Mouse (Mus musculus) A20 (cell line): ENCODE data around the gene Mettl24.
"Not testable (repeated sequence)": the region's sequence is repeated elsewhere in the genome, so short reads cannot be mapped to it uniquely, and the experiment has no call there.

Source experiments
- DNase-seq: peaks from one replicate; pipeline ENCODE4 v3.0.0-alpha.2; 2011; ENCODE audit warnings: low read depth, low spot score

Mettl24 gene

GRCm38 (mm10) chr10:40737274-40738112 is 54.4 kb downstream of the Mettl24 start:
- DNase-seq = no peak

GRCm38 (mm10) chr10:40740696-40741095 is 57.6 kb downstream of the Mettl24 start:
- DNase-seq = no peak

GRCm38 (mm10) chr10:40750293-40751047 is 67.4 kb downstream of the Mettl24 start:
- DNase-seq = no peak

DNA sequence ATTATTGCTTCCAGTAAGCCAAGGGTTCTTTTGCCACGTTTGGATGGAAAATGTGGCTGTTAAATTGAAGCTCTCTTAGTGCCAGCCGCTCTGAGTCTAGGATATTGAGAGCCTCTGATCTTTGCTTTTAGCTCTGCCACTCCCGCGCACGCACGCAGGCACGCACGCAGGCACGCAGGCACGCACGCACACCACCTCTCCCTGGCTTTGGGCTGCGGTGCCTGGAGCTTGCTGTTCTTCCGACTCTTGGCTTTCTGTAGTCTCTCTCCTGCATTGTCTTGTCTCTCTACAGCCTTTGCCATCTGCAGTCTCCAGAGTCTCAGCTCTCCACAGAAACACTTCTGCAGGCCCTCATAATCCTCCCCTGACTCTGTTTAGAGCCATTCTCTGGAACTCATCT is 68.1 kb downstream of the Mettl24 start:
- DNase-seq = no peak

- DNase-seq = no peak
These were observed 70.0 kb downstream of the Mettl24 start for GRCm38 (mm10) chr10:40753036-40753435.

GRCm38 (mm10) chr10:40758171-40759010 is 75.3 kb downstream of the Mettl24 start:
- no peak for DNase-seq

DNA sequence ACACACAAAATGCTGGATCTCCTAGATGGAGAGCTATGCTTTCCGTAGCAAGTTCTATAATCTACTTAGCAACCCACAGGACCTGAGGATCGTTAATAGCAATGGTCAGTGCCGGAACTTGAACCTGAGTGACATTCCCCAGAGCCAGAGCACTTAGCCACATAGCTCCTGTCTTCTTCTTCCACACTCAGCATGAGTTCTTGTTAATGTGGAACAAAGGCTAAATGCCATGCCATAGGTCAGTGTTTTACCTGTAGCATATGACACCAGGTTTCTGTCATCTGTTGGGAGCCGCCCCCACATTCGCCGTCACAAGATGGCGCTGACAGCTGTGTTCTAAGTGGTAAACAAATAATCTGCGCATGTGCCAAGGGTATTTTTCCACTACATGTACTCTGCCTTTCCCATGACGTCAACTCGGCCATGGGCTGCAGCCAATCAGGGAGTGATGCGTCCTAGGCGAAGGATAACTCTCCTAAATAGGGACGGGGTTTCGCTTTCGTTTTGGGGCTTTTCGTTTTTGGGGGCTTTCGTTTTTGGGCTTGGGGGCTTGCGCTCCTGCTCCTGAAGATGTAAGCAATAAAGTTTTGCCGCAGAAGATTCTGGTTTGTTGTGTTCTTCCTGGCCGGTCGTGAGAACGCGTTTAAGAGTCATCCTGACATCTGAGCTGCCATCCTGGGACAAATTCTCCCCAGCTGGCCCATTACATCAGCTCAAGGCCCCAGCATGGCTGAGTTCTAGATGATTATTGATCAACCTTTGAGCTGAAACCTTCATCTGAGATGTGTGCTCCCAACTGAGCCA is 76.5 kb downstream of the Mettl24 start:
- DNase-seq = not testable (repeated sequence)

DNA sequence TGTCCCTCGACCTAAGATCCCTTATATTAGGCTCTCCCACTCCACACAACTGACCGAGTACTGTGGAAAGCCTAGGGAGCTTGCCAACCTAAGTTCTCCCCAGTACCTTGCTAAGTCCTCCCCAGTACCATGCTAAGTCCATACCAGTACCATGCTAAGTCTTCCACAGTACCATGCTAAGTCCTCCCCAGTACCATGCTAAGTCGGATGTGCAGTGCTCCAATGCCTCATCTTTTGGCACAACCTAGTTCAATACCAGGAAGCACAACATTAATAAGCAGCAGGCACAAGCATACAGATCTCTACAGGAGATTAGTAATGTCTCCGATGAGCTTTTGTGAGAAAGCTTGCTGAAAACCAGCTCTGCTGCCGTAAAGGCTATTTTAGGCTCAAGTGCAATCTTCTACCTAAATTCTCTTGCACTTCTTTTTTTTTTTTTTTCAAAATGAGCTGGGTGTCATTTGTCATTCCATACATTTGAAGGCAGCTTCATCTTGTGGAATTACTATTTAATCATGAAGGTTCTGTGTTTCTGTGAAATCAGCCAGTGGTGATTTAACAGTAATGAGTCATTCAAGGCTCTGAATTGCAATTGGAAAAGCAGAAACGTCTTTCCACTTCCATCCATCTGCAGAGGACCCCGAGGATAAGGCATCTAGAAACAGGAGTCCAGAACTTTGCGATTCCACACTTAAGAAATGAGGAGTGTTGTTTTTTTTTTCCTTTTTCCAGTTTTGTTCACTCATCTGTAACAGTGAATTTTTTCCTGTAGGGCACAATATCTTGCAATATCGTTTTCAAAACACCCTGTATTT is 77.3 kb downstream of the Mettl24 start:
- DNase-seq = no peak

DNA sequence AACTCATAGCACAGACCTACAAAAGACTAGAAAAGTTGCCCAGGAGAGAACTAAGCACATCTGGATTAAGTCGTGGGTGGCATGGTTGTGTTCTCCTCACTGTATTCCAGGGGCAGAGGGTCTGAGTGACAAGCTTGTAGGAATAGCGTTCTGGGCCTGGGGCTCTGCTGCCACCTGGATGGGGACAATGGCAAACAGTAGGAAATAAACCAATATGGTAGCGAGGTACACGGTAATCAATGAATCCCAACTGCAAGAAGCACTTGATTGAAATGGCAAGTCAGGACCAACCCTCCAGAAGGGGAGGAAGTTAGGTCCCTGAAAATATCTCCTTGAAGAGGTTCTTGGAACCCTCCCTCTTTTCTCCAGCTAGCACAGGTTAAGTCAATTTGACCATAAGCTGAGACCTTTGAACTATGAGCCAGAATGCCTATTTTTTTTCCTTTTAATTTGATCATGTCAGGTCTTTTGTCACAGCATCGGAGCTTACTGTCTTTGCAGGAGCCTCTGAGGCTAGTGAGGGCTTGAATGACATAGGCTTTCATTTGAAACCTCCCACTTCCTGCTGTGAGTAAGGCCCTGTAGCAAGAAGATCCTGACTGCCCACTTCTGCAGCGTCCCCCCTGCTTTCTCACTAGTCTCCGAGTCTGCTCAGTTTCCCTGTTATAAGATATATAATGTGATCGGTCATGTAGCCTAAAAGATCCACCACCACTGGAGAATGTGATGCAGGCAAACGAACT is 78.1 kb downstream of the Mettl24 start:
- no peak for DNase-seq

- DNase-seq = no peak
These were observed 79.5 kb downstream of the Mettl24 start for GRCm38 (mm10) chr10:40762624-40763023.

GRCm38 (mm10) chr10:40763084-40763720 is 80.1 kb downstream of the Mettl24 start:
- no peak for DNase-seq

DNA sequence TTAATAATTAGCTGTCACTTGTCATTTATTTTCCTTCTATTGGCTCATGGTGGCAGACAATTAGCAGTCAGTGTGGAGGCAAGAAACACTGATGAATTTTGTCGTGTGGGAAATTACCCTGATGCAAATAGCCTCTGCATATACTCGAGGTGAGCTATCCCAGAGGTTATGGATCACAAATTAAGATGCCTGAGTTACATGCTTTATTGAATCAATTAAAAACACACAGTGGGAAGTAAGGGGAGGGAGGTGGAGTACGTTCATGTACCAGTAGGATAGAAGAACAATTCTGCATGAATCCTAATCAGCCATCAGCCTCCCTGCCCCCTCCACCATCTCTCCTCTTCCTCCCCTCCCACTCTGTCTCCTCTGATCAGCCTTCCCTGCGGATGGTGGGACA is 89.2 kb downstream of the Mettl24 start:
- DNase-seq = no peak

DNA sequence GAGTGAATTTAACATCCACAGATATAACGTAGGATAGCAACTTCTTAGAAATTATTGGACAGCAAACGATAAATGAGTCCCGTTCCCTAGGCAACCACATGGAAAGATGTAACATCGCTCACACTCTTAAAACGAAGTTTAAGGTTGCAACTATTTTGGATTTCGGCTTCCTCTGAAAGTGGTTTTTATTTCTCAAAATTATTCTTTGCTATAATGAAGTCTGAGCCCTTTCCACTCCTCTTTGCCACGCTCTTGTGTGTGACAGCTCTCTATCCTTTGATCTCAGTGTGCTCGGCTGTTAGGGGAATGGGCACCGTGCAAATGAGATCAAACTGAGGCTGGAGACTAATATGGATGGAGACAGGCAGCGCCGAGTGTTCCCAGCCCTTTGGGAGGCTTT is 92.1 kb downstream of the Mettl24 start:
- no peak for DNase-seq

DNA sequence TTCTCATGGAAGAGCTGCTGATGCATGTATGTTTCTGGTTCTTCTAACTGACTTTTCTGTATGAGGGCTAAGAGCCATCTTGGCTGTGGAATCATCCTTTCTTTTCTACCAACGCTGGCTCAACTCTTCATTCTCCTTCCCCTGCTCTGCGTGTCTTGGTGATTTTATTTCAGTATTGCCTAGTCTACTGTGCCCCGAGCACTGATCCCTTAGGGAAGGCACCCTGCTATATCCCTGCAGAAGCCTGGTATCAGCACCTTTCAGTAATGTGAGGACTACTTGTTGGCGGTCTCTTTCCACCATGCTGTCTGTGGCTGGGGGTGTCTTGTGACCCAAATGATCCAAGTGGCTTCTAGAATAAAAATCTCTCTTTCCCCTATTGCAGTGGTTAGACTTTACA is 92.6 kb downstream of the Mettl24 start:
- DNase-seq = no peak

DNA sequence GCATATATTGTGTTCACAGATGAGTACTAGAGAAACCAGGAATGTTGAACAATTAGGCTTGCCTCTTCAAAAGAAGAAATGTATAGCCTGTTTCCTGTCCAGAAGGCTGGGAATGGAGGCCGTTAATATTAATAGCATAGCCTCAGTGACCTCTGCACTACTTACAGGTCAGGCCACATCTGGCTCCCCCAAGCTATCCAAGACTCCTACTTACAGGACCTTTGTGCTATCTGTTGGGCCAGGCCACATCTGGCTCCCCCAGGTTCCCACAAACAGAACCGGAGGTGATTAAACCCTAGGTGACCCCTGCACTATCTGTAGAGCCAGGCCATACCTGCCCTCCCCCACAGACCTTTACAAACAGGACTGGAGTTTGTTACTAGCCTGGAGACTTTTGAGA is 94.1 kb downstream of the Mettl24 start:
- DNase-seq = no peak

DNA sequence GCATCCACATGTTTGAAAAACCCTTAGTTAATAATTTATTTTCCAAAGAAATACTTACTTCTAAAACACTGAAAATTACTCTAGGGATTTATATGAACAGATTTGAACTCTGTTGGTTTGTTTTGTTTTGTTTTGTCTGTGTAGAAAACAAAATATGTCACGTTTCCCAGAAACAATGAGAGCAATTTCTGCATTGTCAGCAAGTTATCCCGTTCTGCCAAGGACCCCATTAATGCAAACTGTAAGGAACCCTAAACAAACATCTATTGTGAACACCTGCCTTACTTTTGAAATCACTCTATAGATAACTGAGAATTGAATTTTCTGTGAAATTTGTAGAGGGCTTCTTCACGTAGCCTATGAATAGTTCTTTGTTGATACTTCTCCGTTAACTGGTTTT is 95.4 kb downstream of the Mettl24 start:
- DNase-seq = no peak

DNA sequence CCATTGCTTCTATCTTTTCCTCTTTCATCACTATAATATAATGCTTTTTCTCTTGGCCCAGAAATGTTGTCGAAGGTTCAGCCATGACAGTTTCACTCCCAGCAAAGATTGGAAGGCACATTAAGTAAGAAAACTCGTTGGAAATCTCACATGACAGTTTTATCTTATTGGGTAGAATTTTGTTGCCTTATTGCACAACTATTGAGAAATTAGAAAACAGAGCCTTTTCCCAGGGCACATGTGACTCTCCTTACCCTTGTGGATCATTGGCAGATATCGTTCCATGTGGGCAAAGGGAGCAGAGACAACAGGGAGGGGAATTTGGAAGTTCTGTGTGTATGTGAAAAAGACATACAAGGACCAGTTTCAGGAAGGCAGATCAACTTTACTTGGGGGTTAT is 107.3 kb downstream of the Mettl24 start:
- no peak for DNase-seq

DNA sequence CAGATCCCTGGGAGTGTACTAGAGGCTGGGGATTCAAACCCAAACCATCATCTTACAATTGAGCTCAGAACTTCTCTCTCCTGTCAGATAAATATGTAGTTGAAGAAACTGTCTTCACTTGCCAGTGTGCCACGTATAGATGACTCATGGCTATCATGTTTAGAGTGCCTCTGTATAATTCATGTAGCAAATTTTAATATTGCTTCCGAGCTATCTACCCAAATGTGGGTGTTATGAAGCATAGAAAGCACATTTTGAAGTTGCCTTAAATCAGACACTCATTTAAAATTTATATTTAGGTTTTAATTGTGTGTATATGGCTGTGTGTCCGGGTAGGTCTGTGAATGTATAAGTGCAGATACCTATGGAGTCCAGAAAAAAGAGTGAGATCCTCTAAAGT is 109.0 kb downstream of the Mettl24 start:
- no peak for DNase-seq

GRCm38 (mm10) chr10:40805221-40805620 is 122.1 kb downstream of the Mettl24 start:
- DNase-seq = no peak
